Mouse (Mus musculus) G1E (cell line): ENCODE results near the gene Fgfr2.

Source experiments
- CTCF ChIP-seq: IDR thresholded peaks from 2 replicates; pipeline ENCODE4 v1.5.1; 2012; ENCODE audit warnings: low read depth, low read length, inconsistent platforms, mixed read lengths
- GATA1 ChIP-seq: IDR thresholded peaks from 2 replicates; pipeline ENCODE4 v1.6.1; 2012; ENCODE audit warnings: borderline replicate concordance, low read length, inconsistent platforms, mixed read lengths
- GATA2 ChIP-seq: IDR thresholded peaks from 2 replicates; pipeline ENCODE4 v1.6.1; 2012; ENCODE audit warnings: low read depth, low read length, inconsistent platforms, borderline replicate concordance
- POLR2AphosphoS5 ChIP-seq: IDR thresholded peaks from 2 replicates; pipeline ENCODE4 v1.6.1; 2012; ENCODE audit warnings: low read depth, low read length, inconsistent platforms; ENCODE audit not compliant: insufficient replicate concordance
- TAL1 ChIP-seq: conservative IDR thresholded peaks from 2 replicates; pipeline ENCODE4 v1.6.1; 2012; ENCODE audit warnings: low read depth, low read length, inconsistent platforms, mixed read lengths

GRCm38 (mm10) chr7:130815601-130816000 is 2307.5 kb downstream of the Fgfr2 start:
- TF ChIP-seq CTCF: no peak
- TF ChIP-seq TAL1: no peak
- TF ChIP-seq POLR2AphosphoS5: no peak
- TF ChIP-seq GATA1: no peak
- TF ChIP-seq GATA2: no peak
